Mouse (Mus musculus) c-Kit-positive CD71-positive TER-119-positive erythroid progenitor cells, embryonic 14.5 days (primary cell): ENCODE data around the gene Rhbdd1.

Experiments
- DNase-seq: peaks from one replicate; pipeline ENCODE4 v3.0.0-alpha.2; 2013; ENCODE audit warnings: low spot score

The Rhbdd1 gene

GRCm38 (mm10) chr1:82364468-82364867 lies 48.2 kb downstream of the Rhbdd1 start:
- DNase-seq = no peak

DNA sequence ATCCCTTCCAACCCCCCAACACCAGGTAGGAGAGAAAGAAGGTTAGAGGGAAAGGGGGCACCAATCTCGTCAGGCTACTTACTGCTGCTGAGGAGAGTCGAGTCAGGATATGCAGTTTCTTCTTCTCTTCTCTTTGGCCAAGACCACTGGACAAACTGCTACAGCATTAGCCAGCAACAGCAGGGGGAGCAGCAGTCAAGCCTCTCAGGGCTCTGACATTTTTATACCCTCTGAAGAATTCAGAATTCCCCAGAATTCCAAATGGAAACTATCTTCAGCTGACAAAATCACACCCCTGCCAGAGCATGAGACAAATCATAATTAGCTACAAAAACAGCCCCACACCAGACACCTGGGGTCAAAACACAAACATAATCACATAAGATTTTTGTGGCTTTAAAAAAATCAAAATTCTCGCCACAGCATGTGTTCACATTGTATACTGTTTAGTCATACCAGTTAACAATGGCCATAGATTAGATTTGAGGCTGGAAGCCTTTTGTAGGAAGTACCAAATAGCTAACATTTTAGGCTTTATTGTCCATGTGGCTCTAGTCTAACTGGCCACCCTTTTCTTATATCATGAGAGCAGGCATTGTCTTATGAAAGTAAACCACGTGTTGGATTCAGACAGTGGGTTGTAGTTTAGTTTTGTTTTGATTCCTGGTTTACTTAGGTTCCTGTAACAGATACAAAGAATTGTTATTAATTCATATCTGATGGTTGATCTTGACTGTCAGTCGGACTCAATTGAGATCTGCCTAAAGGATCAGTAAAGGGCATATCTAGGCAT lies 55.6 kb downstream of the Rhbdd1 start:
- DNase-seq = no peak

DNA sequence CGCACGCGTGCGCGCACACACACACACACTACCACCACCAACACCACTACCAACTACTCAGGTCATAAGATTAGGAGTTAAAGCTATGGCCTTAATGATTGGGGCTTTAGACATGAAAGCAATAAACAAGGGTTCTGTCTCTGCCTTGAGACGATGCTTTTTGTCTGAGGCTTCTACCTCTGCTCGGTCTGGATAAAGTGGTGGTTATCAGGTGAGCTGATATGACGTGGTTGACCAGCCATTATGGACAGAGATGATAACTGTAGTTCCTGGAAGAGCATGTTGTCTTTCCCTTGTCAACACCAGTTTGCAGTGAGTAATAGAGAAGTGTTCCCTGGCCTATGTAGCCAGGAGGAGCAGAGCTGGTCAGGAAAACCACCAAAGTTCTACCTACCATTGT lies 57.7 kb downstream of the Rhbdd1 start:
- peak; percentile 84 for DNase-seq

DNA sequence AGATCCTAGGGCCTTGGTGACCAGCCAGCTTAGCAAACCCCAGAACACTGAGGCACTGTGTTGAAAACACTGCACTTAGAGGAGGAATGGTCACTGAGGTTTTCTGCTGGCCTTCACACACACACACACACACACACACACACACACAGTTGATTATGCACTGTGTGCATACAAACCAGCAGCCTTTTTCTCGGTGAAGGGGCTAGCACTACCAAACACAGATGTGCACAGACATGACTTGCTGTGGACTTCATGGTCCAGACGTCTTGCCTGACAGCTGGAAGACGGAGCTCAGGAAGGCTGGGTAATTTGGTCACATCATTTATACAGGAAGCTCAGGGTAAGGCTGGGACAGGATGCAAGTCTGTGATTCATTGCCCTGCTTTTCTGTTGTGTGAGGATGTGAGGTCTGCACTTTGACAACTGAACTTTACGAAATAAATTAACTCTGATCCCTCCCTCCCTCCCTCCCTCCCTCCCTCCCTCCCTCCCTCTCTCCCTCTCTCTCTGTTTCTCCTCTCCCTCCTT lies 58.6 kb downstream of the Rhbdd1 start:
- no peak for DNase-seq

- no peak for DNase-seq
These were observed 59.2 kb downstream of the Rhbdd1 start for GRCm38 (mm10) chr1:82375452-82375851.

DNA sequence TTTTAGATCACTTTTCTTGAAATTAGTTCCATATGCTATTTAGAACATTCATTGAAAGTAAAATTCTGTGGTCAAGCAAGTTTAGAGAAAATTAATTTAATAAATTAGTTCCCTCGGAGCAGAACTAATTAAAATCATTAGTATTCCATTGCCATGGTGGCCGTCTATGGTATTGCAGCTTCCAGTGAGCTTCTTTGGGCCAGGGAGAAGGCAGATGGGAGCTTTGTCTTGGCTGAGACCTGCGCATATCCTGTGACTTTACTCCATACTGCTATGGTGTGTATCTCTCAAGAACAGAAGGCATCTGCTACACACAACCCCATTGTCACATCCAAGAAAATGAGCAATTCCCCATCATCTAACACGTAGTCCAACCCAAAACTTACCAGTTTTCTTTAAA lies 65.7 kb downstream of the Rhbdd1 start:
- DNase-seq = no peak

GRCm38 (mm10) chr1:82384106-82384505 lies 67.9 kb downstream of the Rhbdd1 start:
- no peak for DNase-seq

DNA sequence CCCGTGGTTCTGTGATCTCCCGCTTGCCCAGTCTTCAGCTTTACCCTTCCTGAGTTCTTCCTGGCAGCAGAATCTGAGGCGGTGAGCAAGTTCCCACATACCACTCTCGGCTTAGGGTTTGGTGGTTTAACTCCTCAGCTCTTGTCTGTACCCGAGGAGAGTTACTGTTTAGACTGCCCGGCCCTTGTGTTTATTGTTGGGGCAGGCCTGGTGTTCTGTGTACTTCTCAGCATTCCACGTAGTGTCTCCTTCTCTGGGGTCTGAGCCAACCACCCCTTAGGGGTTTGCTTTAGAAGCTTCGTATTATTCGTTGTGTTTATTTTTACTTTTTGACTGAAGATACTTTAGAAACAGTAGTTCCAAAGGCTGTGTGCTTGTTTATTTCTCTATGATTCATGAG lies 68.8 kb downstream of the Rhbdd1 start:
- DNase-seq = no peak

- no peak for DNase-seq
These were observed 69.6 kb downstream of the Rhbdd1 start for GRCm38 (mm10) chr1:82385827-82386230.

DNA sequence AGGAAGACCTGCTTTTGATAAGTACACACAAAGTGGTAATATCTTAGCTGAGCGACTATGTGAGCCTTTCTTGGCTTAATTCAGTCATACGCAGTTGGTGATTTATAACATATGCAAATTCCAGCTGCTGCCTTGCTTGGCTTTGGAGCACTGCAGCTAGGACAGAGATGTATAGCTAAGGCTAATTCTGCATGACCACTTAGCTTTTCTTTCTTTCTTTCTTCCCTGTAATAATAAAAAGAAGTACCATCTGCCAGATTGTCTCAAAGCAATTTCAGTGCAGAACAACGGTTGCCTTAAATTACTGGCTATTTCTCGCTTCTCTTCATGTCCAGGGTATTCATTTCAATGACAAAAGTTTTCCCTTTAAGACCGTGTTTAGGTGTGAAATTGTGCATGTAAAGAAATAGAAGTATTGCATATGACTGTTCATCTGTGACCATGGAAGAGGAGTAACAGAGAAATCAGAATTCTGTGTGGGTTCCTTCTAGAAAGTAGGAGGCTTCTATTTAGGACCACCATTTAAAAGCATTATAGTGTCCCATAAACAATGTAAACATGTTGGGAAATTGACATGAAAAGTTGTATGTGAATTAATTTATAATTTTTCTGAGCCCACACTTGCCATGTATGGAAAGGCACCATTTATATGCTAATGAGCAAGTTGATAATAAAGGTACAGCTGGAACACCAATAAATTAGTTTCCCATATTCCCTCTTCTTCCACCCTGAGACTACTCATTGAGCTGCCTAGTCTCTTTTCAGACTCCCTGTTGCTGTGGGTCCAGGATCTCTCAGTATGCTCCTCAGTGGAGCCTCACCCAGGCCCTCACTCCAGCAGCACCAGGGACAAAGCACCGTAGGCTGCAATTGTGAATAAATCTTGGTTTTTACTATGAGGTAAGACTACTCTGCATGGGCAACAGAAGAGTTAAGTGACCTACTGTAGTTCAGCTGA lies 70.8 kb downstream of the Rhbdd1 start:
- no peak for DNase-seq

- DNase-seq = no peak
These were observed 73.1 kb downstream of the Rhbdd1 start for GRCm38 (mm10) chr1:82389371-82389770.

DNA sequence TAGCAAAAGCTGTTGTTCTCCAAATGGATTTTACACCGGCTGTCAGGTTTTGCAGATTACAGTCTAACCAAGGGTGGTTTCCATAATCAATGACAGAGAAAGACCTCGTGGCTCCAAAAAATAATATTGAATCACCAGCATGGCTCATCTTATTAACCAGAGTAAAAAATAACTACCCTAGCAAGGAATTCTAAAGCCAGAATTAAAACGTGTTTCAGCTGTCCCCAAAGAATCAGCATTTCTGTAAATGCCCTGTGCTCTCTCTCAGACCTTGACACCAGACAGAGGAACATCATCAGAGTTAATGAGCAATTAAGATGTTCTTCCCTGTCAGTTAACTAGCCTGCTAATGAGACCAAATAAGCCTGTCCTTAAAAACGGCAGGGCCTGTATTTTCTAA lies 79.1 kb downstream of the Rhbdd1 start:
- DNase-seq = no peak

DNA sequence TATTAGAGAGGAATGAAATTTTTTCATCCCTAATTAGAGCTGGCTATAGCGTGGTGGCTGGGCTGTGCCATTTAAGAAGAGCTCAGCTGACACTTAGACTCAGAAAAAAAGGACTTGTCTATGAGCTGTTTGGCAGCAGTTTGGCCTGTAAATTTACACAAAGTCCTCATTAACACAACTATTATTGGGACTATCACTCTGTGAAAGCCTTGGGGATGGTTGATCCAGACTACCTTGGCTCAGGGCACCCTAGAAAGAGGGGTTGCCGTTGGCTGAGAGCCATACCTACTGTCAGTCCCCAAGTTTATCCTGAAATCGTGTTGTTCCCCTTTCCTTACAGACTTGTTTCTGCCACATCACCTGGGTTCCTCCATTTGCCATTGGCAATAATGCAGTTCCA lies 91.5 kb downstream of the Rhbdd1 start:
- no peak for DNase-seq

DNA sequence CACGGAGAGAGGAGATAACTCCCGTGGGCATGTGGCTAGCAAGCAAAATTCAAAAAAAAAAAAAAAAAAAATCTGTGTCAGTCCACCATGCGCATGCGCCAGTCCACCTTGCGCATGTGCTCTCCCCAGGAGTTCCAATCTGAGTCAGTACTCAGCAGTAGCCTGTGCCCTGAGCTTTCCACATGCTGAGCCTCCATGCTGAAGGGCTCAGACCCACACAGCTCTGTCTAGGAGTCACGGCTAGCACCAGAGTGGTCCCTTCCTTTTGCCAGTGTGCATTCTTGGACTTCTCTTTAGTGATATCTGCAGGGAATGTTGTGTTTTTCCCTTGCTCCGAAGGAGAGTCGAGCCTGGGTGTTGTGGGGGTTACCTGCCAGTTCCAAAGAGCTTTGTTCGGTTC lies 93.0 kb downstream of the Rhbdd1 start:
- DNase-seq = no peak

DNA sequence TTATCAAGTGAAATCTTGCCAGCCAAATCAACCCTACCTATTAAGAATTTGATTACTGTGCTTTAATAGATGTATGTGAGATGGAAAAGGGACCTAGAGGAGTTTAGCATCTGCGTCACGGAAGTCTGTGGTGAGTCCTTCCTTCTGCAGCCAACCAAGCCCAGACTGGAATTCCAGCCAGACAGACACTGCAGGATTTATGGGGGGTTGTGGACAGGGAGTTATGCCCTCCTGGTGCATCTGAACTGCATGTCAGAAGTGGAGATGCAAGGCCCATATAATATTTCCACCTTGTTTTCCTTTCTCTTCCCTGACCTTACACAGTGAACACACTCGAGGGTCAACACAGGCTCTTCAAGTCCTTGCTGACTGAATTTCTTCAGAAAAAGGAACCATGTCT lies 94.3 kb downstream of the Rhbdd1 start:
- no peak for DNase-seq

- no peak for DNase-seq
These were observed 95.3 kb downstream of the Rhbdd1 start for GRCm38 (mm10) chr1:82411521-82411920.

- no peak for DNase-seq
These were observed 95.8 kb downstream of the Rhbdd1 start for GRCm38 (mm10) chr1:82412085-82412484.

DNA sequence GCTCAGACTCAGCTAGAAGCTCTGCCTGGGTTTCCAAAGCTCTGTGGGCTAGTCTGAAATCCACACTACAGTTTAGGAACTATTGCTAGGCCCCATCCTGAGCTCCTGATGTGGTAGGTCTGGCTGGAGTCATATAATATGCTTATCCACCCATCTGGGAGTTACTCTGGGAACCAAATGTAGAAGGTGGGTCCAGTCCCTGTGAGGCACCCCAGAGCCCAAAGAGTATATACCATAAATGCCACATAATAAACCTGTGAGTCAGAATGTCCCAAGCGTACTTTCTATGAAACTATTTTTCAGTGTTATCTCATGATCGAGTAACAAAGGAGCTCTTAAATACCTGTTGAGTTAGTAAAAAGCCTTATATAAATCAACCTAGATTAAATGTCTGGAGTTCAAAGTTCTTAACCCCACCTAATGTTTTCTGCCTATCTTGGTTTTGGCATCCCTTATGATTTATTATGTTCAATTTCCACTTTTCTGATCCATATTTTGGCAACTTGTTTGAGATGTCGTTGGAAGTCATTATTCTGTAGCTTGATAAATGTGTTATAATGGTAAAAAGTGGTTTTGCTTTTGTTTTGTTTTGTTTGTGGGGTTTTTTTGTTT lies 98.3 kb downstream of the Rhbdd1 start:
- no peak for DNase-seq

GRCm38 (mm10) chr1:82415641-82416040 lies 99.4 kb downstream of the Rhbdd1 start:
- DNase-seq = no peak

DNA sequence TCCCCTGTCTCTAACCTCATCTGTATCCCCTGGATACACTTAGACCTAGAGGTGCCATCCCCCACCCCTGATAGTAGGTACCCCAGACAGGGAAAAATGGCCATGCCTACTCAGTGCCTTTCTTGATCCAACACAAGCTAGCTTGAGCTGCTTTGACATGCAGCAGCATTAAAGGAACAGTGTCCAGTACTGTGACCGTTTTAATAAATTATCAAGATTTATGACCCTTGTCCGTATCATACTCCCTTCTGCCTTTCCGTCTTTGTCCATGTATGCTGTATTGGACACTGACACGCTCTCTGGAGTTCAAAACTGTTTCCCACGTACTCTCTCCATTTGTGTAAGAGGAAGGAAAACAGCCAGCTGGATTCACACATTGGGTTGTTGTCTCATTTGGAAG lies 111.5 kb downstream of the Rhbdd1 start:
- no peak for DNase-seq

- DNase-seq = no peak
These were observed 112.8 kb downstream of the Rhbdd1 start for GRCm38 (mm10) chr1:82429061-82429460.

- DNase-seq = peak; percentile 21
These were observed 116.8 kb downstream of the Rhbdd1 start for GRCm38 (mm10) chr1:82432919-82433648.
